Mouse (Mus musculus) limb, embryonic 15.5 days (tissue): ENCODE data around the gene AC124108.1. TPM values are rescaled to one million over a fixed set of nuclear protein-coding genes. Genes with fewer than 3 reads are reported as not detected.

Experiments used
- ATAC-seq: fragments of 200-750 bp; cut with Nextera tagmentation; 2 replicates; pipeline ENCODE4 v1.8.0; 2017; ENCODE audit warnings: low read depth, moderate TSS enrichment; ENCODE audit not compliant: insufficient number of reproducible peaks, low FRiP score, low TSS enrichment
- H3K27ac ChIP-seq: fragments of 300-500 bp; sonication (generic); 2 replicates; pipeline ENCODE4 v1.5.1; 2015; ENCODE audit warnings: moderate library complexity, mild to moderate bottlenecking, inconsistent platforms
- H3K27me3 ChIP-seq: fragments of 300-500 bp; sonication (generic); 2 replicates; pipeline ENCODE4 v1.6.1; 2015; ENCODE audit warnings: inconsistent platforms
- H3K36me3 ChIP-seq: fragments of 300-500 bp; sonication (generic); 2 replicates; pipeline ENCODE4 v1.6.1; 2015; ENCODE audit warnings: inconsistent platforms
- H3K4me1 ChIP-seq: fragments of 300-500 bp; sonication (generic); 2 replicates; pipeline ENCODE4 v1.6.1; 2015; ENCODE audit warnings: inconsistent platforms
- H3K4me2 ChIP-seq: fragments of 300-500 bp; sonication (generic); 2 replicates; pipeline ENCODE4 v1.6.1; 2015; ENCODE audit warnings: mild to moderate bottlenecking, inconsistent platforms
- H3K4me3 ChIP-seq: fragments of 300-500 bp; sonication (generic); 2 replicates; pipeline ENCODE4 v1.5.1; 2015; ENCODE audit warnings: mild to moderate bottlenecking, inconsistent platforms
- H3K9ac ChIP-seq: fragments of 300-500 bp; sonication (generic); 2 replicates; pipeline ENCODE4 v1.6.1; 2015; ENCODE audit warnings: inconsistent platforms
- H3K9me3 ChIP-seq: fragments of 300-500 bp; sonication (generic); 2 replicates; pipeline ENCODE4 v1.6.1; 2016; ENCODE audit warnings: inconsistent platforms
- WGBS: fragments of 180-500 bp; shearing (Covaris S2); methylation state at CpG from one replicate; pipeline ENCODE4 v1.1.7; 2015; 5-methylcytosine and 5-hydroxymethylcytosine counted together
- polyA plus RNA-seq: library from polyadenylated mRNA; unstranded; fragments of >200 nt; fragmentation: Nextera tagmentation; extraction: Ambion mirVana; gene quantifications from 2 replicates; pipeline ENCODE4 v1.2.1, GENCODE M21; 2015

AC124108.1 gene
- polyA plus RNA-seq: 0.12 and 0.25 TPM in 2 replicates

GRCm38 (mm10) chr1:132191093-132191785 lies at the start of gene AC124108.1, which contains the start of gene Lemd1:
TSS of gene AC124108.1 (plus strand) at chr1:132191457.
TSS of gene Lemd1 (plus strand) at chr1:132191431.
- Histone ChIP-seq H3K9me3 (no peaks in the 10 kb centered on the region), H3K27me3 (peaks cover 88% of the 10 kb centered on the region), H3K9ac (0 out of 2 replicates have a peak within 1 kb of the TSS, but pooled peaks have one; percentile 5), H3K27ac (no peak within 1 kb of the TSS), H3K4me1 (peaks cover 37% of the 10 kb centered on the region), H3K36me3 (no peaks in the 10 kb centered on the region), H3K4me2 (peak within 1 kb of the TSS; percentile 98), H3K4me3 (peak within 1 kb of the TSS; percentile 51)
- ATAC-seq: no peak
- under 1% methylated on average over 34 of the region's 34 CpGs for WGBS

- 53% methylated on average over 13 of the region's 13 CpGs for WGBS
- no peak overlapping the region for H3K27ac ChIP-seq
Measured at GRCm38 (mm10) chr1:132141753-132142152, 49.5 kb upstream of the AC124108.1 start.

GRCm38 (mm10) chr1:132143079-132143478 lies 48.2 kb upstream of the AC124108.1 start:
- ATAC-seq: no peak
- H3K27me3 ChIP-seq: peaks cover 8% of the 10 kb centered on the region; the same call in 1 of the 2 replicates
- H3K4me1 ChIP-seq: peaks cover 18% of the 10 kb centered on the region
- H3K36me3 ChIP-seq: no peaks in the 10 kb centered on the region
- H3K9ac ChIP-seq: no peak overlapping the region
- 71% methylated on average over 5 of the region's 5 CpGs for WGBS
- no peak overlapping the region for H3K27ac ChIP-seq
- no peak overlapping the region for H3K4me3 ChIP-seq
- no peak overlapping the region for H3K4me2 ChIP-seq
- no peaks in the 10 kb centered on the region for H3K9me3 ChIP-seq

More at GRCm38 (mm10) chr1:132141753-132142152, 49.5 kb upstream of the AC124108.1 start:
- ATAC-seq: no peak
- Histone ChIP-seq H3K9me3 (no peaks in the 10 kb centered on the region), H3K4me2 (no peak overlapping the region), H3K4me3 (no peak overlapping the region), H3K27me3 (peaks cover 10% of the 10 kb centered on the region; the same call in 1 of the 2 replicates), H3K36me3 (no peaks in the 10 kb centered on the region), H3K9ac (no peak overlapping the region), H3K4me1 (peaks cover 20% of the 10 kb centered on the region)

GRCm38 (mm10) chr1:132143730-132144129 lies 47.5 kb upstream of the AC124108.1 start:
- Histone ChIP-seq H3K4me3 (no peak overlapping the region), H3K9me3 (no peaks in the 10 kb centered on the region), H3K27ac (no peak overlapping the region), H3K9ac (no peak overlapping the region), H3K4me1 (peaks cover 12% of the 10 kb centered on the region), H3K27me3 (peaks cover 3% of the 10 kb centered on the region; the same call in 1 of the 2 replicates), H3K36me3 (no peaks in the 10 kb centered on the region), H3K4me2 (no peak overlapping the region)
- WGBS: 48% methylated on average over 4 of the region's 4 CpGs
- no peak for ATAC-seq

- Histone ChIP-seq H3K4me3 (no peak overlapping the region), H3K27ac (no peak overlapping the region), H3K27me3 (peaks cover 2% of the 10 kb centered on the region; the same call in 1 of the 2 replicates), H3K9me3 (no peaks in the 10 kb centered on the region), H3K9ac (no peak overlapping the region), H3K4me2 (no peak overlapping the region), H3K36me3 (no peaks in the 10 kb centered on the region), H3K4me1 (peaks cover 7% of the 10 kb centered on the region)
- 46% methylated on average over 2 of the region's 2 CpGs for WGBS
- no peak for ATAC-seq
Measured at GRCm38 (mm10) chr1:132144223-132144622, 47.0 kb upstream of the AC124108.1 start.

GRCm38 (mm10) chr1:132144837-132145236 lies 46.4 kb upstream of the AC124108.1 start:
- Histone ChIP-seq H3K4me2 (no peak overlapping the region), H3K4me1 (0 out of 2 replicates have a peak, but pooled peaks cover under 1% of the 10 kb centered on the region), H3K9ac (no peak overlapping the region), H3K4me3 (no peak overlapping the region), H3K9me3 (no peaks in the 10 kb centered on the region), H3K27ac (no peak overlapping the region), H3K36me3 (no peaks in the 10 kb centered on the region), H3K27me3 (no peaks in the 10 kb centered on the region; the same call in 1 of the 2 replicates)
- ATAC-seq: no peak
- WGBS: 59% methylated on average over 3 of the region's 3 CpGs

- 83% methylated on average over 8 of the region's 8 CpGs for WGBS
- H3K9ac ChIP-seq: no peak overlapping the region
- no peak overlapping the region for H3K4me2 ChIP-seq
- H3K9me3 ChIP-seq: no peaks in the 10 kb centered on the region
- no peaks in the 10 kb centered on the region; the same call in 1 of the 2 replicates for H3K27me3 ChIP-seq
- H3K4me3 ChIP-seq: no peak overlapping the region
- no peak for ATAC-seq
- no peaks in the 10 kb centered on the region for H3K4me1 ChIP-seq
- H3K27ac ChIP-seq: no peak overlapping the region
- no peaks in the 10 kb centered on the region for H3K36me3 ChIP-seq
Measured at GRCm38 (mm10) chr1:132145973-132146685, 45.1 kb upstream of the AC124108.1 start.

- WGBS: 68% methylated on average over 2 of the region's 2 CpGs
- H3K36me3 ChIP-seq: no peaks in the 10 kb centered on the region
- no peak overlapping the region for H3K4me2 ChIP-seq
- ATAC-seq: no peak
- H3K27me3 ChIP-seq: no peaks in the 10 kb centered on the region; the same call in 1 of the 2 replicates
- H3K4me3 ChIP-seq: no peak overlapping the region
- no peak overlapping the region for H3K27ac ChIP-seq
- no peak overlapping the region for H3K9ac ChIP-seq
- H3K4me1 ChIP-seq: no peaks in the 10 kb centered on the region
- H3K9me3 ChIP-seq: no peaks in the 10 kb centered on the region
Measured at GRCm38 (mm10) chr1:132149410-132149809, 41.8 kb upstream of the AC124108.1 start.

GRCm38 (mm10) chr1:132150171-132150570 lies 41.1 kb upstream of the AC124108.1 start:
- 67% methylated on average over 1 of the region's 1 CpGs for WGBS
- Histone ChIP-seq H3K9me3 (no peaks in the 10 kb centered on the region), H3K4me2 (no peak overlapping the region), H3K4me1 (no peaks in the 10 kb centered on the region), H3K9ac (no peak overlapping the region), H3K36me3 (no peaks in the 10 kb centered on the region), H3K27ac (no peak overlapping the region), H3K4me3 (no peak overlapping the region), H3K27me3 (no peaks in the 10 kb centered on the region; the same call in 1 of the 2 replicates)
- ATAC-seq: no peak; the same call in 1 of the 2 replicates

- no peak for ATAC-seq
- Histone ChIP-seq H3K9ac (no peak overlapping the region), H3K4me2 (no peak overlapping the region), H3K4me1 (no peaks in the 10 kb centered on the region), H3K27ac (no peak overlapping the region), H3K4me3 (no peak overlapping the region), H3K27me3 (no peaks in the 10 kb centered on the region; the same call in 1 of the 2 replicates), H3K36me3 (no peaks in the 10 kb centered on the region), H3K9me3 (no peaks in the 10 kb centered on the region)
- WGBS: 67% methylated on average over 15 of the region's 15 CpGs
Measured at GRCm38 (mm10) chr1:132150817-132151601, 40.2 kb upstream of the AC124108.1 start.

- H3K4me2 ChIP-seq: no peak overlapping the region
- H3K4me3 ChIP-seq: no peak overlapping the region
- H3K27me3 ChIP-seq: no peaks in the 10 kb centered on the region; the same call in 1 of the 2 replicates
- no peaks in the 10 kb centered on the region for H3K9me3 ChIP-seq
- H3K36me3 ChIP-seq: no peaks in the 10 kb centered on the region
- H3K27ac ChIP-seq: no peak overlapping the region
- no peak overlapping the region for H3K9ac ChIP-seq
- no peaks in the 10 kb centered on the region for H3K4me1 ChIP-seq
- WGBS: 61% methylated on average over 2 of the region's 2 CpGs
- ATAC-seq: no peak
Measured at GRCm38 (mm10) chr1:132151908-132152307, 39.3 kb upstream of the AC124108.1 start.
